Mouse (Mus musculus): Measurements from ENCODE around the gene Git2.
A peak's percentile ranks its signal among the peaks of the same experiment; 100 is the strongest.

Gene Git2

DNA sequence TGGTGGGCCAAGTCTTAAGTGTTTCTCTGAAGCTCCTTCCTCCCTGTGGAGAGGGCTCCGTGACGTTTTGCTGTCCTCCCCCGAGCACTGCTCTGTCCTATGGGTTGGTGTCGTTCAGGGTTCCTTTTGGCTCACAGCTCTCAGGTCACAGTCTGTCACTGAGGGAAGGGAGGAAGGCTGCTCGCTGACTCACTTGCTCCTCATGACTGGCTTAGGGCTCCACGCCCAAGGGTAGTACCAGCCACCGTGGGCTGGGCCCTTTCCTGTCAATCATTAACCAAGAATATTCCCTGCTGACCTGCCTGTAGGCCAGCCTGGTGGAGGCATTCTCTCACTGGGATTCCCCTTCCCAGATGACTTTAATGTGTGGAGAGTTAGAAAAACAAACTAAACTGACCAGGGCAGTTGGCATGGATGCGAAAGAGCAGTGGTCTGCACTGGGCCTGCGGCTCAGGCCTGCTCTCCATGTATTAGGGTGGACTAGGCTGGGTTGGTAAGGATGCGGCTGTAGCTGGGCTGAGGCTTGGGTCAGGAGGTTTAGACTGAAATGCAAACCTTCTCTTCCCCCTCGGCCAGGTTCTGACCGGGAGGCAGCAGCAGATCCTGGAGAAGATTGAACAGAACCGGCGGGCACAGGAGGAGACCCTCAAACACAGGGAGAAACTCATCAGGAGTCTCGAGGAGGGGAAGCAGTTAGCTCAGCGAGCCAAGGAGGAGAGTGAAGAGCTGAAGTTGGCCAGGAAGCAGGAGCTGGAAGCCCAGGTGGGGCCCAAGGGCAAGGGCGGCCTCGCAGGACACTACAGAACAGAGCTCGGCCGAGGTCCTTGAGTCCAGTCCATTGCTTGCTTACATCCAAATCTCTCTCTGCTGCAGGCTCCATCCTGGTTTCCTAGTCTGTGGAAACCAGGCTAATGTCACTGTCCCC is 56.1 kb downstream of the Git2 start:
- no peak for DNase-seq

DNA sequence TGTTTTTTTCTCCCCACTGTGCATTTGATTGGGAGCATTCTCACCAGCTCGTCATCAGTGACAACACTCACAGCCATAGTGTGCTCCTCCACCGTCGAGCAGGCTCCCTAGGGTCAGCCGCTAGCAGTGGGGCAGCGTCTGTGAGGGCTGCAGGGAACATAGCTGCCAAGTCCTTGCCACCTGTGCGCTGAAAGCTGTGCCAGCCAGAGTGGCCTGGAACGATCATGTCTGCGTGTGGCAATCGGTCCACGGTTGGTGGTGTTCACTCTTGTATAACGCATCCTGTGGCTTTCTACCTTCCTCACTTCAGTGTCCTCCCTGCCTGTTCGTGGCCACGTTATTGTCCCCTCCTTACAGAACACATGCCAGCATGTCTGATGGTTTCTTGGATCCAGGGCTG is 56.8 kb downstream of the Git2 start:
- no peak for DNase-seq

DNA sequence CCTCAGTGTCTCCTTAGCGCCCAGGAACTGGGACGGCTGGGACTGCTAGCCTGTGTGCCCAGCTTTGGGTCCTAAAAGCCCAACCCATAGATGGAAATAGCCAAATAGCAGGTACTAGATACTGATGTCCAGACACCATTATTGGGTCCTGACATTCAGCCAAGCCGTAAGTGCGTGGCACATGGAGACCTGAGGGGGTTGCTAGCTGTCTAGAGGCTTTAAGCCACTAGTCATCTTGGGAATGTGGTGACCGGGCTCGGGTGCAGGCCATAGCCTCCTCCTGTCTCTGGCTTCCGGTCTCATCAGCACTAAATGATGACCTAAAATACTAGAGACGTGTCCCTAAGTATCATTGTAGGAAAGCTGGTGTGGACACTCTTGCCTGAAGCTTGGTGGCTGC is 57.4 kb downstream of the Git2 start:
- DNase-seq = no peak

DNA sequence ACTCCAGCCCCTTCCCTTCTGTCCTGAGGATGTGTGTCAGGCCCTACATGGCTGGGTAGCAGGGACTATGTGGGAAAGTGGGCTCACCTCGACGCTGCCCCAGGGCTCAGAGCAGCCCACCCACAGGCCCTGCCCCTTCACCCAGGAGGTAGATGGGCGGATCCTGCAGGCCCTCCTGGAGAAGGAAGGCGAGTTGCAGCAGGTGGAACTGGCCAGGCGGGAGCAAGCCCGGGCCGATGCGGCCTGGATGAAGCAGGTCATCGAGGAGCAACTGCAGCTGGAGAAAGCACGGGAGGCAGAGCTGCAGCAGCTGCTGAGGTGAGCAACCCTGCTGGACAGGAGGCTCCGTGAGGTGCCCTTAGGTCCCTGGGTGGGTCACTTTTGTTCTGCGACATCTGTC is 58.0 kb downstream of the Git2 start:
- no peak for DNase-seq

DNA sequence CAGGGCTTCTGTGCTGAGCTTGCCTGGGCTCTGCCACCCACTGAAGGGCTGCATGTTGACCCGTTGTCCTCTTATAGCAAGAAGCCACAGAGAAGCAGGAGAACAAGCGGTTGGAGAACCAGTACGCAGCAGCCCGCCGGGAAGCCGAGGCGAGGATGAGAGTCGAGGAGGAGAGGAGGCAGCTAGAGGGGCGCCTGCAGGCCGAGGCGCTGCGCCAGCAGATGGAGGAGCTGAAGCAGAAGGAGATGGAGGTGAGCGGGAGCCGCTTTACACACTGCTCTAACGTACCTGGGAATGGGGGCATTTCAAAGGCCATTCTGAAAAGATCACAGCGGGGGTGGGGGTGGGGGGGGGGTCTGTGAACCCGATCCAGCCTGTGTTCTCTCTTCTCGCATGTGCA is 60.8 kb downstream of the Git2 start:
- DNase-seq = no peak

DNA sequence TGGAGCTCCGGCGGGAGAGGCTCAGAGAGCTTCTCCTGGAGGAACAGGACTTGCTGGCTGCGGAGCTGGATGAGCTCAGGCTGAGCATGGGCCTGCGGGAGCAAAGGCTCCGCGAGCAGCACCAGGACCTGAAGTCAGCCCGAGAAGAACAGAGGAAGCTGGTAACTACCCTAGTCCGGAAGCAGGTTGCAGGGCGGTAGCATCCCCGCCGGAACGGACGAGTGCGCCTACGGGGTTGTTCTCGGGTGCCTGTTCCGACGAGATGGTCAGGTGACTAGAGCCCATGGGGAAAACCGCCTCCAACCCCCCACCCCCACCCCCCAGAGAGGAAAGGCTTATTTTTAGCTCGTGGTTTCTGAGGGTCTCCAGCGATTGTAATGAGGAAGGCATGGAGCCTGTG is 66.0 kb downstream of the Git2 start:
- no peak for DNase-seq

DNA sequence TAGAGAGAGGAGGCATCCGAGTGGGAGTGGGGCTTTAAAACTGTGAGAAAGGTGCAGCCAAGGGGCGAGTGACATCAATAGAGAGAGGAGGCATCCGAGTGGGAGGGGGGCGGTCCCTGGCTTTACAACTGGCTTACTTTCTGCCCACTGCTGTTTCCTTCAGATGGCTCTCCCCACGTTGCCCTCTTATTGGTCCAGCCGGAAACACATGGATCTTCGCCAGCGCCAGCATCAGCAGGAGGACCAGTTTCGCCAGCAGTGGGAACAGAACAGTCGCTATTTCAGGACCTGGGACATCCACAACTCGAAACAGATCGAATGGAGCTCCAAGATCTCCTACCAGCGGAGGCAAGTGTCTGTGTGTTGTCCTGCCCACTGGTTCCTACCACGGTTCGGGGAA is 66.8 kb downstream of the Git2 start:
- no peak for DNase-seq

DNA sequence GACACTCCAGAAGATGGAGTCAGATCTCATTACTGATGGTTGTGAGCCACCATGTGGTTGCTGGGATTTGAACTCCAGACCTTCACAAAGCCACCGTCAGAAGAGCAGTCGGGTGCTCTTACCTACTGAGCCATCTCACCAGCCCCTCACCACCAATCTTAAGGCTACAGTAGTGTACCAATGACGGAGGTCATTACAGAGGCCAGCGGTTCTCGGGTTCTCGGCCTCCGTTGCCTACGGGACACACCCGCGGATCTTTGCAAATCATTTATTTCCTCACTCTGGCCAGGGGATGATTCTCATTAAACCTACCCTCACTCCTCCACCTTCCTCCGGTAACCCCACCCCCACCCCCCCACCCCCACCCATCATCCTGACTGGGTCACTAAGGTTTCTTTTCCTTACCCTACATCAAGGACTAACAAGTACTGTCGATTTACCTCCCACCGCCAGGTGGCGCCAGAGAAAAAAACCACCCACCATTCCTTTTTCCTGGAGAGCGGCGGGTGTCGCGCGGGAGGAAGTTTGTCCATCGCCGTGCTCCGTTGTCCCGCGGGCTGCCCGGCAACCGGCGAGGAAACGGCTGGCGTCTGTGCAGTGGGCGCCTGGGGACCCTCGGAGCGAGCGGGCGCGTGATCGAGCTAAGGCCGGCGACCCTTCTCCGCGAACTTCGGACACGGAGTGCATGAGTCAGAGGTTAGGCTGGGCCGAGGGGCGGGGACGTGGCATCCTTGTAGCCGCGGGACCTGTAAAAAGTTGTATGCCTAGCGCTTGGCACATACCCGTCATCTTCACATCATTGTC is 67.8 kb downstream of the Git2 start, which contains the start of gene Tchp:
Tchp (plus strand) TSS at position 496 of the 804 bp plus-strand sequence.
- peak; percentile 97 for DNase-seq

DNA sequence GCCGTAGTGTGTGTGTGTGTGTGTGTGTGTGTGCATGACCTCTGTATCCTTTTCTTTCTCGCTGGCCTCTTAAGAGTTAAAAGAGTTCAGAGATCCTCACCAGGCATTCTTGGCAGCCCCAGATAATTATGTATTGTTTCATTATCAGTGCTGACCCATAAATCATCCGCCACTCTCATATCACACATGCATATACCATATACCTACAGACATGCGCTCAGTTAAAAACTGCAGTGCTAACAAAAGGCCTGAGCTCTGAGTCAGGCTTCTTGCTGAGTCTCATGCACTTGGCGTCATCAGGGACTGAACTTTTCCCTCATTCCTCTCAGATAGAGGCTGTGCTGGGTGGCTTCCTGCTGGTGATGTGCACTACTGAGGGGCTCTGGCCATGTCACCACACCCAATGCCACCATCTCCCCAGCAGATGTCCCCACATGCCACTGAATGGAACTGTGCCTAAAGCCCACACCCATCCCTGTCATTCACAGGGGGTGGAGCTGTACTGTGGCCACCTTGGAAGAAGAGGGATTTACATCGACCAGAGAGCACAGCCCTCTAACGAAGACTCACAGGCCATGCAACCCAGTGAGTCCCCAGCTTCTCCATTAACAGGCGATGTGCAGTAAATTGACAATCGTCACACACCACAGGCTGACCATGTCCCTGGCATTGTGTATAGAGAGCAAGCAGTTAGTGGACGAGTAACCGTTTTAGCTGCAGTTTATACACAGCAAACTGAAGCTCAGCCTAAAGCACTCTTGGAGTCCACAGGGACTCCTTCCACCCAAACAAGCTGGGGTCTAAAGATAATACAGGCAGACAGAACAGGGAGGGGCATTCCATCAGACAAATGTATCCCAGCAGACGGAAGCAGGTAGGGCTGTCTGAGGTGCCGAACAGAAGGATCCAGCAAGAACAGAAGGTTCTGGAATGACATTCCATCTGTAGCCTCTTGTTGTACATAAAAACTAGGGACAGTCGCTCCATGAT is 72.6 kb downstream of the Git2 start:
- DNase-seq = no peak

DNA sequence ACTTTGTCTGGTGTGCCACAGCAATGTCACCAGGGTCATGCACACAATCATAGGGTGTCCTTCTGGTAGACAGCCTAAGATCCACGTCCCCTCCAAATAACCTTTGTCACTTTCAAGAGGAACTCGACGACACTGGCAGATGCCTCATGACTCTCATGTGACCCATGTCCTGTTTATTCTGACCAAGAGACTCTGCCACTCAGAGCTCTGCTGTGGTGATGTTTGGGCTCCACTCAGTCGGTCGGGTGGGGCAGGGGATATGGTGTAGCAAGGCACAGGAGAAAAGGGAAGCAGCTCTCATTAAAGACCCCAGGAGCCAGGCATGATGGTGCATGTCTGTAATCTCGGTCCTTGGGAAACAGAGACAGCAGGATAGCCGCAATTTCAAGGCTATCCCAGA is 76.3 kb downstream of the Git2 start:
- DNase-seq = no peak

DNA sequence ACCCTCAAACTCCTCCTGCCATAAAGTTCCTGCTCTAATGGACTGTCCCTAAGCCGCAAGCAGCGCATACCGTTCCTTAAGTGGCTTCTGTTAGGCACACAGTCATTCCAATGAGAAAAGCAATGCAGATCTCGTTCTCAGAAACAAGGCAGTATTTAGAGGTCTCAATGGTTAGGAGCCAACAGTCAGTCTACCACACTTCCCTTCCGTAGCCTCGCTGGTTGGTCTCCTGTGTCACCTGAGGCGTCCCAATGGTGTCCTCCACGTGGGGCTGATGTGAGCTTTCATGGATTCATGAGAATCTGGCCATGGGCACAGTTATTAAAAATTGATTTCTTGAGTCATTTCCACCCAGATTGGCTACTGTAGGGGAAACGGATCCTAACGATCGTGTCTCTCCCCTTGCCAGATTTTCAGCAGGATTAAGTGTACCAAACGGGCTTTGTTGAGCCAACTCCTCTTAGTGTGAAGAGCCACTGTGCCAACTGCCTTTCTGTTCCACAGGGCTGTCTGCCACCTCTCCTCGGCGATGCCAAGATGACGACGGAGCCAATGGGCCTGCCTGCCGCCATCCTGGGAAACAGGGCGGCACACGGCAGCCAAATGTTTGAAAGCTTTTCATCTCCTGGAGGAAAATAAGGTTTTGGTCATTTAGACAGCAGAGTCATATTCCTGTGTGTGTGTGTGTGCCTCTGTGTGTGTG is 77.1 kb downstream of the Git2 start:
- no peak for DNase-seq

DNA sequence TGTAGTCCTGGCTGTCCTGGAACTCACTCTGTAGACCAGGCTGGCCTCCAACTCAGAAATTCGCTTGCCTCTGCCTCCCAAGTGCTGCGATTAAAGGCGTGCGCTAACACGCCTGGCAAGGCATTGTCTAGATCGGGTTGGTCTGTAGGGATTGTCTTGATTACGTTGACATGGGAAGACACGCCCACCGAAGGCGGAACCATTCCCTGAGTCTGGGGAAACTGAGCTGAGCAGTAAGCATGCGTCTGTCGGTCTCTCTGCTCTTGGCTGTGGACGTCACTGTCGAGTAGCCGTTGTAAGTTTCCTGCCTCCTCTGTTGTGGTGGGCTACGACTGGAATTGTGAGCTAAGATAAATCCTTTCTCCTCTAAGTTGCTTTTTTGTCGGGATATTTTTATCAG is 78.4 kb downstream of the Git2 start:
- no peak for DNase-seq

DNA sequence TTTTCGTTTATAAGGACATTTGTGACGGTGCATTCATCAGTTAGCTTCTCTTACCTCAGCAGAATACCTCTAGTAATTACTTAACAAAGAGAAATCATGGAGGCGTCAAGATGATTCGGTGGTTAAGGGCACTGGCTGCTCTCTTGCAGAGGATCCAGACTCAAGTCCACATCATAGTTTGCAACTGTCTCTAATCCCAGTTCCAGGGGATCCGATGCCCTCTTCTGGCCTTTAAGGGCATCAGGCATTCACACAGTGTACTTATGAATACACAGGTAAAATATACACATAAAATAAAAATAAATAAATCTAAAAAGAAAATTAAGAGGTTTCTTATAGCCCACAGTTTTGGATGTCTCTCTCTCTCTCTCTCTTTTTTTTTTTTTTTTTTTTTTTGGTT is 79.5 kb downstream of the Git2 start:
- DNase-seq = no peak

DNA sequence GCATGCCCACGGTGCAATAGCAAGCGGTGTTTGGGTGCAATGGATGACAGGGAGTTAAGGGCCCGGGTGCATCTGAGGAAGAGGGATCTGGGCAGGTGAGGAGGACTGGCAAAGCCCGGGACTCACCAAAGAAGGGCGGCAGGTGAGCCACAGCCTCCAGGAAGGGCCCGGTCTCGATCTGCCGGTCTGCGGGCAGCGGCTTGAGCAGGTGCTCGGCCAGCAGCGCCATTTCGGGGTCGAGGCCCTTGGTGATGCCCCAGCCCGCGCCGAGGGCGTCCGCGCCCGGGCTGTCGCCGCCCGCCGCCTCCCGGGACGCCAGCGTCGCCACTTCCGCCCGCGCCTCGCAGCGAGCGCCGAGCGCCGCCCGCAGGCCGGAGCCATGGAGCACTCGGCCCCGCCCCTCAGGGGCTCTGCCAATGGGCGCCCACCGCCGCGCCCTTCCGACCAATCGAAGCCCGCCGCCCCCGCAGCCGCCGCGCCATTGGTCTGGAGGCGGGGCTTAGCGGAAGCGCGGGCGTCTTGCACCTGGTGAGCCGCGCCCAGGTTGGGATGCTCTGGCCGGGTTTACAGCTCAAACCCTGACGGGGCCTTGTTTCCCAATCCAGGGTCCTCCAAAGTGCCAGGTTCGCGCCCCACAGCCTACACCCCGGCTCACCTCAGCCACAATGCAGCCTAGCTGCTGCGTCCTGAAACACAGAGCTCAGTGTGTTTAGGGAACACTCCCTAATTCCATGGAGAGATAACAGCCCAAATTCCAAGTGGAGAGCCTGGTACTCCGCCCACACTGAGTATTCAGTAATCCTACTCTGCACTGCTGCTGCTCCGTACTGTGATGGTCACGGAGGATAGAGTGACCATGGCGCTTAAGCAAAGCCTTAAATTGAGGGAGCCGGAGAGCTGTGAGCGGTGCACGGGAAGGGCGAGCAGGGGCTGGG is 84.4 kb downstream of the Git2 start, which contains the start of gene Gltp:
Gltp (minus strand) TSS at position 352 of the 935 bp plus-strand sequence.
- peak; percentile 98 for DNase-seq

DNA sequence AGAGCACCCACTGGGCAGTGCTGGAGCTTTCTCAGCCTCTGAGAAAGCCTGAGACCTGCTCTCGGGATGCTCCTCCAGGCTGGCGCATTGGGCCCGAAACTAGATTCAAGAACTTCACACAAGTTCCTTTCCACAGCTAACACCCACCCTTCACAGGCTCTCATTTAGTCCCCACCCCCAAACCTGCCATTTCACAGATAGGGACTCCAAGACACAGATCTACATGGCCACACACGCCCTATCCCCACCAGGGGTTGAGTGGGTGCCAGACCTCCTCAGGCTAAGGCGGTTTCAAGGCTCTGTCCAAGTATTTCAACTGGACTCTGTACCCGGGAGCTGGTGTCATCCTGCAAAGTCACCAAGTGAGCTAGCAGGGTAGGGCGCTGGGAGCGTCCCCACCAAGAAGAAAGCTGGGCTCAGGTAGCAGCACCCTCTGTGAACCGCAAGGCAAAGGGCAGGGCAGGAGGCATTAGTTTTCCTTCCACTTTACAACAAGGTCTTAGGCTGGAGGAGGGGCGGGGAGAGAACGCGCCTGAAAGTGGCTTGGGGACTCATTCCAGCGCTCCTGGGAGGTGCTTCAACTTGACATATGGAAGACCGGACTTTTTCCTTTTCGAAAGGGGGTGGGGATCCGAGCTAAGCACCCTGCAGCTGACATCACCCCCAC is 85.5 kb downstream of the Git2 start:
- DNase-seq = peak; percentile 55

DNA sequence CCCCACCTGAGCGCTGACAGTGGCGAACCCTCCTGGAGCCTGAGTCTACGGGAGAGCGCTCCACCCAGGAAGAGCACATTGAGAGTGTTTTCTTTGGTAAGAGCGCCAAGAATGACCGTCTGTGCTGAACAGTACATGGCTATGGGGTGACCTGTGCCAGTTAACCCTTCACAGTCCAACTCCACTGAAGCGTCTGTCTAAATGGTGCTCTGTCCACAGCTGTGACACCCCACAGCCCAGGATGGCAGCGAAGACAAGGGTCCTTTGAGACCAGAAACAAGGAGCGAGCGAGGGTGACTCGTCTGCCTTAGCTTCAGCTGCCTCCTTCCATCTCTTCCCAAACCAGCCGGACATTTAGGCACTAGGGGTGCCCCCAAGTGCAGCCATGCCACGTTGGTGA is 86.6 kb downstream of the Git2 start:
- no peak for DNase-seq

DNA sequence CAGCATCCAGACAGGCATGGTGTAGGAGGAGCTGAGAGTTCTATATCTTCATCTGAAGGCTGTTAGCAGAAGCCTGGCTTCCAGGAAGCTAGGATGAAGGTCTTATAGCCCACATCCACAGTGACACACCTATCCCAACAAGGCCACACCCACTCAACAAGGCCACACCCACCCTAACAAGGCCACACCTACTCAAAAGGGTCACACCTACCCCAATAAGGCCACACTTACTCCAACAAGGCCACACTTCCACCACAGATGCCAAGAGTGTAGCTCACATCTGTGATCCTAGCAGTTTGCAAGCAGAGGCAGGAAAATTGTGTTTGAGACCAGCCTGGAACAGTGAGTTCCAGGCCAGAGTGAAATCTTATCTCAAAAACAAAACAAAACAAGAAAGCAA is 87.4 kb downstream of the Git2 start:
- DNase-seq = peak; percentile 28

DNA sequence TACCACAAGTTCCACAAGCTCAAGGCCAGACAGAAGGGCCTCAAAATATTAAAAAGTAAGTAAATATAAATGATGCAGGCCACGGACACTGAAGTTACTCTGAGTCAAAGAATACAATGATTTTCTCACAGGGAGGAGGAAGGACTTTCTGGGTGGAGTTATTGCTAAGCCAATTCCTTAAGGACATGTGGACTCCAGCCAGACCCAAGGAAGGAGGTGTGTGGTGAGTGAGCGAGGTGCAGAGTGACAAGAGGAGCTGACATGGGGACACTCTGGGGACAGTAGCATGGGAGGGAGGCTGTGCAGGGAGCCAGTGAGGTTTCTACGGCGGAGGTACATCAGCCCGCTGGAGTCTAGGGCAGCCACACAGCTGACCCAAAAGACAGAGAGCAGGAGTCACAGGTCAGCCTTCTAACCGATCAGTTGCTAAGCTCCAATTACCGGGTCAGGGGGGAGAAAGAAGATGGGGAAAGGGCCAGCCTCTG is 88.5 kb downstream of the Git2 start:
- no peak for DNase-seq

DNA sequence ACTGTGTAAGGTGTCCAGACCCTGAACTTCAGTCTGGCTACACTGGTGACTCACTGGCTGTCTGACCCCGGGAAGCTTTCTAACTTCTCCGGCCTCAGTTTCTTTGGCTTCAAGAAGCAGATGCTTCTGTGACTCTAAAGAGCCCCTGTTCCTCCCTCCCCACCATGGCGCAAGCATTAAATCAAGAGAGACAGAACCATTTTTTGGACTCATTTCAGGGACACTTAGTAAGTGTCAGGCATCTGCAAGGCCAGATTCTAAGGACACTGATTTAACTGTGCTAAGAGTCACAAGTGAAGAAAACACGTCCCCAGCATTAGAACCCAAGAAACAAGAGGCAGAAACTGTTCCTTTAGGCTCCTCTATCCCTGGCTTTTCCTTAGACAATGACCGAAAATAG is 89.3 kb downstream of the Git2 start:
- DNase-seq = no peak

DNA sequence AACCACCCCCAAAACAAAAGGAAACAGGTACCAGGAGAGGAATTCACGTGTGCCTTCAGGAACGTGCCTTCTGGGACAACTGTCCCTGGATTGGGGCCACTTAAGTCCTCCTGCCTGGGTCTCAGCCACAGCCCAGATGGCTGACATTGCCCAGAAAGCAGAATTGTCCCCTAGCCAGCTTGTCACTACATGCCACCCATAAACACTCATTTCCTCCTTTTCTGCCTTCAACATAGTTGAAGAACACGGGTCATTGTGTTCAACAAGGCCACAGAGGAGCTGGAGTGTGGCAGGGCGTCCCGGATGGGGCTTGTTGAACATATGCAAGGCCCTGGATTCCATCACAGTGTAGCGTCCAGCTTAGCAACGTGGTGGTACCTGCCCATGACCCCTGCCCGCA is 93.6 kb downstream of the Git2 start:
- DNase-seq = no peak

All from thymus, postnatal 4 days (tissue).